Mouse (Mus musculus) left cerebral cortex, postnatal 36 days (tissue): ENCODE results near the gene Dpp8. TPM values are rescaled to one million over a fixed set of nuclear protein-coding genes. Genes with fewer than 3 reads are reported as not detected.
"Not testable (repeated sequence)": the region's sequence is repeated elsewhere in the genome, so short reads cannot be mapped to it uniquely, and the experiment has no call there.

Experiments
- DNase-seq, 2 experiments: peaks; one replicate each; pipeline ENCODE4 v3.0.0; 2021 to 2022; ENCODE audit warnings: low spot score in 2 of 2, mixed read lengths in 1 of 2
- intact Hi-C: fragments of 180-260 bp; cut with DNase I; formaldehyde crosslinking; loops from one replicate; pipeline ENCODE4 v1.15.1; 2025
- total RNA-seq, 2 experiments: library from RNA; stranded (reverse); gene quantifications; 2 replicates each; pipeline ENCODE4 v1.2.3; 2021

The Dpp8 gene
- 100 to 1,000 TPM; 153 to 164 TPM for total RNA-seq

DNA sequence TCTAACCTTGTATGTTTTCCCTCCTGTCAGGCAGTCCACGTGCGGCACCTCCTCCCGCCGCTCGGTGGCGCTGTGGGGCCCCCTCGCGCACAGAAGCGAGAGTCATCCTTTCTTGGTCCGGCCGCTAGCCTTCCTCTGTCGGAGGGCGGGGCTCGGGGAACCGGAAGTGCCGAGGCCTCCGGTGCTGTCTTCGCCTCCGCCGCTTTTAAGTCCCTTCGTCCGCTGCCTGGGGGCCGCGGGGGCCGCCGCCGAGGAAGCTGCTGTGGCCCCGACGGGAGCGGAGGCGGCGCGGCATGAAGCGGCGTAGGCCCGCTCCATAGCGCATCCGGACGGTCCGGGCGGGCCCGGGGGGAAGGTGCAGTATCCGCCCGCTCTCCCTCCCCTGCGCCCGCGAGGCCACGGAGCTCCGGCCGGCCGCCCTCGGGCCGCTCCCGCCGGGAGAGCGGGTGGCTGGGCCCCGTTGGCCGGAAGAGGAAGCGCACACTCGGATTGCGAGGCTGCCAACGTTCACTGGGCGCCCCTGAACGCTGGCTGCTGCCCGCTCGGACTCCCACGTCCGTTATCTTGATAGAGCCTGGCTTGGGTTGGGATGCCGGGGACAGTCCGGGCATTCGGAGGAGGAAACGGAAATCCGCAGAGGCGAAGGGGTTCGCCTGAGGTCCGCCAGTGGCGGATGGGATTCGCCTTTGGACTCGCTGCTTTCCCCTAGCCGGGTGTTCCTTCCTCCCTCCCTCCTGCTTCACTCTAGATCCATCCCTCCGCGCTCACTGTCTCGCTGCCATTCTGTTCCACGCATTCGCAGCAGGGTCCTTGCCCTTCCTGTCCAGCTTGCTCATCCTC is at the start of gene Dpp8:
Dpp8 (plus strand) TSS at position 146 of the 840 bp plus-strand sequence.
- intact Hi-C loops: loop anchor here (10.0 kb wide), 1 partner anchor 262 kb away; the partner anchor contains the start of gene Clpx
- peak; percentile 92 for DNase-seq

DNA sequence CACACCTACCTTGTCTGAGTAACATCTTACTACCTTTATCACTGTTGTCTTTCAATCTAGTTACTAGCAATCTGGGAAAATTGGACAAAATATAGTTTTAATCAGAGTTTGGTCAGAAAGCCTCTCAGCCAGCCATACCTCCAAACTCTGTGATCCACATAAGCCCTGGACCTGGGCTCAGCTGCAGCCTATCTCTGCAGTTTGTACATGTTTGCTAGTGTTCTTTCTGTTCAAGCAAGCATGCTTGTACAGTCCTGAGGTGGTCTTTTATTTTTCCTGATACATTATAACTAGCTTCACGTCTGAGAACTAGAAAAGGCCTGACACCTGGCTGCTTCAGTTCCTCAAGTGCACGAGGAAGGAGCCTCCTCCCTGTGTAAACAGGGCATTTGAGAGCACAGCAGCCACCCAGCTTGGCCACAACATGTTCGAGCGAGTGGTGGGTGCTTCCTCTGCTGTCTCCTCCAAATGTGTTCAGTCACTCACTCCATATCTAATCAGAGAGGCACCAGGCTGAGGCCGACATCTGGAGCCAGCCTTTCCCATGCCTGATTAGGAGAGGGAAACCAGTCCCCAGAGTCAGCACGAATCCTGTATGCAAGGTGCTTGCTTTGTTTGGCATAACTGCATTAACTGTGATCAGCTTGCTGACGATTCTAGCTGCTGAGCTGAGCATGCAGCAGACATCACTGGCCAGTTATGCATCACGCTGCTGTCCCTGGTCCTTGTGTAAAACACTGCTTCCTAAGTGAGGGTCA is 47.0 kb upstream of the Dpp8 start:
- no peak for DNase-seq
- intact Hi-C loops: no loop called here

DNA sequence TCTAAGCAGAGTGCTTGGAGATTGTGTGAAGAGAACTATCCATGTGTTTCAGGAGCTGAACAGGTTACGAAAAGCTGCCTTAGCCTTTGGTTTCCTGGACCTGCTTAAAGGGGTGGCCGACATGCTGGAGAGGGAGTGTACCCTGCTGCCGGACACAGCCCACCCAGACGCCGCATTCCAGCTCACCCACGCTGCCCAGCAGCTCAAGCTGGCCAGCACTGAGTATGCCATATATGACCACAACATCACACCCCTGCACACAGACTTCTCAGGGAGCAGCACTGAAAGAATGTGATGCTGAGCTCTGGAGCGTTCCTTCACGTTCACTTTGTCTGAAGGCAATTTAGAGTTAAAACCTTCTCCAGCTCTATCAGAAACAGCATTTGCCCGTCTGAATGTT is 46.4 kb upstream of the Dpp8 start:
- peak in 1 of 2 experiments; percentile 15 for DNase-seq
- intact Hi-C loops: no loop called here

DNA sequence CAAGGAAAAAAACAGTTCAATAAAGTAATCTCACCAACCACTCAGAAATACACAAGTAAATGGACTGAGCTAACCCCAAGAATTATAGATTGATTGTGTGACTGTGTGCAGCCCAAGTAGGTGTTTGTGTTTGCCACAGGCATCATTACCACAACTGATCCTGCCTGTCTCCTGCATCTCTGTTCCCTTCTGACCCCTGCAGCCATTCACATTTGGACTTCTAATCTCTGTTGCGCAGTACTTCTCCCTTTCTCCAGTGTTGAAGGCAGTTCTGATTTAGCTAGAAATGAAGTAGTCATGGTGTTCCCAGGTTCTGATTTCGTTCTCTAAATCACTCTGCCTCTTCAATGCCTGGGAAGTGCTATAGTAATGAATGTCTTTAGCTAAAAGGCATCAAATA is 44.6 kb upstream of the Dpp8 start:
- intact Hi-C loops: no loop called here
- DNase-seq: no peak

DNA sequence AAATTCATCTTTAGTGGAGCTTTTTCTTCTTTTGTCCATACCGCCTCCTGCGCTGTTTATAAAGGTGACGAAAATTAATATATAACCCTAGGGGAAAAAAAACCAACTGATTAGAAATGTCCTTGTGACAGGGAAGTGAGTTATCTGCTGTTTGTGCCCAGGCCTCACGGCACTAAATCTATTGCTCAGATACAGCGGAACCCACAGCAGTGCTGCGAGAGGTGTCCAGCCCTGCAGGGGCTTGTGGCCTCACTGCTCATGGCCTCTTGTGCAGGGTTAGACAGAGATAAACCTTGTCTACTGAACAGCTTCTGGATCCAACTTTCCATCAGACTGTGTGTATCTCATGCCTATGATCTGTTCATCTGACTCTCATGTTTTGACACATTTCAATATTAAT is 43.8 kb upstream of the Dpp8 start:
- intact Hi-C loops: no loop called here
- DNase-seq: no peak

DNA sequence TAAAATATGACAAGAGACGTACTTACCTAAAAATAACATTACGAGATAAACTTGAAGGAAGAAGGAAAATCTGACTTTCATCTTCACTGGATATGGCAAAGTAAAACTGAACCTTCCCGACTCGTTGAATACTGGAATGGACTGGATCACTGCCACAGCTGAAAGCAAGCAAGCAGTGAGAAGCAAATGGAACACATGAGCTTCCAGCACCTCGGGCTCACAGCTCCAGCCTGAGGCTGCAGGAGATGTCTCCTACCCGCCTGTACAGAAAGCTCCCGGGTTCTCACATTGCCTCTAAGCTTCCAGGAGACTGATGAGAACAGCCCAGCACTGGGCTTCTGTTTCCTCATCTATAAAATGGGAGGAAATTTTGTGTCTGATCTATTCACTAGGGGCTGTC is 41.9 kb upstream of the Dpp8 start:
- DNase-seq: no peak
- intact Hi-C loops: no loop called here

DNA sequence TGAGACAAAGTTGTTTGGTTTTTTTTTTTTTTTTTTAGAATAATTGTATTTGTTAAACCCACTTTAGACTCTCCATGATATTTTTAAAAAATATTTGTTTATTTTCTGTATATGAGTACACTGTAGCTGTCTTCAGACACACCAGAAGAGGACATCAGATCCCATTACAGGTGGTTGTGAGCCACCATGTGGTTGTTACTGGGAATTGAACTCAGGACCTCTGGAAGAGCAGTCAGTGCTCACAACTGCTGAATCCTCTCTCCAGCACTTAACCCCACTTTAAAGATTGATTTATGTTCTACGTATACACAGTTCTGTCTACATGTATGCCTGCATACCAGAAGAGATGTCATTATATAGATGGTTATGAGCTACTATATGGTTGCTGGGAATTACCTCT is 36.8 kb upstream of the Dpp8 start:
- DNase-seq, intact Hi-C loops: not testable (repeated sequence)

DNA sequence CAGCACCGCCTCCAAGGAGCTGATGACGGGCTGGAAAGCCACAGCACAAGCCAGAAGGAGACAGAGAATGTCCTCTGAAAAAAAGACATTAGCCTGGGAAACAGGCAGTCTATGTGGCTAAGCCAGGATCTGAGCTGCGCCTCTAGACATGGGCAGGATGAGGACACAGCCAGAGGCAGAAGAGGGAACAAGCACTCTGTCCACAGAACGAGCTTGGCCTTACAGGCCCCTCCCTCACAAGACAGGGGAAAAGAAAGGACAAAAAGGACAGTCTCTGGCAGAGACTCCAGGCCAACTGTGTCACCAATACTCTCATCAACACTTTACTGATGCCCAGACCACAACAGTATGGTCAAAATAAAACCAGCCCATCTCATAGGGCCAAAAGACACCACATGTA is 30.7 kb upstream of the Dpp8 start:
- intact Hi-C loops: no loop called here
- no peak for DNase-seq

DNA sequence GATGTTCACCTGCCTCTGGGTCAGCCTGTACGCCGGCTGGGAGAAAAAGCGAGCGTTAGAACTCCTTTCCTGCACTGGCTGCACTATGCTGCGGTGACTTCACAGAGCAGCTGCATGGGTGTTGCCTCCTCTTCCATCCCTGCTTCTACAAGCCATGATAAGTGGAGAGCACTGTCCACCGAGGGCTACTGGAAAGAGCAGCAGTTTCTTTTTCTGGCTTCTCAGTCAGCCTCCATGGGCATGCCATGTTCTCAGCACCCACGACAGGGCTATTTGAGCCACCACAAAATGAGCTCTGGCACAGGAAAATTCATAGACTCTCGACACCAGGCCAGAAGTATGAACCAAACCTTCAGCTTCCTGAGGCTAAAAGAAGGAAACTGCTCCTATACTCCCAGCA is 26.5 kb upstream of the Dpp8 start:
- peak in 1 of 2 experiments; percentile 26 for DNase-seq

DNA sequence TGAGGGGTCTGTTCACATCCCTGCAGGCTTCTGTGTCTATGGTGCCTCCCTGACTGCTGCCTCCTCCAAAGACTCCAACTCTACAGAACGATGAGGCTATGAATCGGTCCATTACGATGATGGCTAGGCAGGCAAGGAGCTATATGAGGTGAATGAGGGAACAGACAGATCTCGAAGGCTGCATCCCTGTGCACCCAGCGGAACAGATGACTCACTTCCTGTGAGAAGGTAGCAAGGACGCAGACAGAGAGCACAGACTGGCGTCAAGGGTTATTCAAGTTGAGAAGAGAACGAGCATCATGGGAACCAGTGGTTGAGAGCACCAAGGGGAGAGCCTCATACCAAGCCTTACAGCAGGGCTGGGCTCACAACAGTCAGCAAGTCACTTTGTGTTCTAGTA is 21.6 kb upstream of the Dpp8 start:
- intact Hi-C loops: no loop called here
- no peak for DNase-seq

More for the DNA sequence above, 26.5 kb upstream of the Dpp8 start:
- intact Hi-C loops: no loop called here

DNA sequence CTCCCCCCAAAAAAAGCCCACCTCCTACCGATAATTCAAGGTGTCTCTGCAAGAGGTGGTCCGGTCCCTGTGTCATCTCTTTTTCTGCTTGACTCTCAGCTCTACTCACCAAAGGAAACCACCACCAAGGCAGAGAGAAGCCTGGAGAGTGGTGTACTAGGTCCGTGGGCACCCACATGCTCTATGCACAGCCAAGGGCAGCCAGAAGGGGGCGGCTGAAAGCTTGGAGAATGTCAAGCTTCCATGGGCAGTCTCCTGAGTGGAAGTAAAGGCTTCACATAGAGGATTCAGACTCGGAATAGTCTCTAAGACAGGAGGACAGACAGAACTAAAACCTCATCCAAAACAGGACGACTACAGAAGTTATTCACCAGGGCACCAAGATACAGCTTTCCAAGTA is 20.9 kb upstream of the Dpp8 start:
- intact Hi-C loops: no loop called here
- DNase-seq: no peak

DNA sequence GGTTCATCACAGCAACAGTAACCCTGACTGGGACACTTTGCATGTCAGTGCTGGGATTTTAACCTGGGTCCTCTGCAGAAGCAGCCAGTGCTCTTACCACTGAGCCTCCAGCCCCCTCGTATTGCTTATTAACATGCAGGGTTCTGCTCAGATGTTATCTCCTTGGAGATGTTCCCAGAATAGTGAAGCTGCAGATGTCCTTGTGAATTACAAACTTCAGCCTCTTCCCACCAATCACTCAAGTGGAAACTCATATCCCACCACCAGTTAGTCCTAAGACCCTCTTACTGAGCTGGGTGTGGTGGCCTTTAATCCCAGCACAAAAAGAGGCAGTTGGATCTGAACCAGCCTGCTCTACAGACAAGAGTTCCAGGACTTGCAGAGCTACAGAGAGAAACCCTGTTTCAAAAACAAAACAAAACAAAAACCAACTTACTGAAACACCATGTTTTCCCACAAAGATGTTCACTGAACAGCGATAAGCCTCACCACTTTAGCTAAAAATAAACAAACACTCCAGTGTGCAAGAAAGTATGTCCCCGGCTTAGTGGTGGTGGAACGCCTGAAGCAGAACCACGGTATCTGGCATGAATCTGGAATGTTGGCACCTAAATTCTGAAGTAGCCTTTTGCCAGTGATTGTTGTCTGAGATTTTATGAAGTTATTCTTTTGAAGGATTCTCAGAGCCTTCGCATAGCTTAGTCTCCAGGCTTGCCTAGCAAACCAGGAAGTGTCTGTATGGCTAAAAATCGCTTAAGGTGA is 16.6 kb upstream of the Dpp8 start:
- intact Hi-C loops: no loop called here
- no peak for DNase-seq

DNA sequence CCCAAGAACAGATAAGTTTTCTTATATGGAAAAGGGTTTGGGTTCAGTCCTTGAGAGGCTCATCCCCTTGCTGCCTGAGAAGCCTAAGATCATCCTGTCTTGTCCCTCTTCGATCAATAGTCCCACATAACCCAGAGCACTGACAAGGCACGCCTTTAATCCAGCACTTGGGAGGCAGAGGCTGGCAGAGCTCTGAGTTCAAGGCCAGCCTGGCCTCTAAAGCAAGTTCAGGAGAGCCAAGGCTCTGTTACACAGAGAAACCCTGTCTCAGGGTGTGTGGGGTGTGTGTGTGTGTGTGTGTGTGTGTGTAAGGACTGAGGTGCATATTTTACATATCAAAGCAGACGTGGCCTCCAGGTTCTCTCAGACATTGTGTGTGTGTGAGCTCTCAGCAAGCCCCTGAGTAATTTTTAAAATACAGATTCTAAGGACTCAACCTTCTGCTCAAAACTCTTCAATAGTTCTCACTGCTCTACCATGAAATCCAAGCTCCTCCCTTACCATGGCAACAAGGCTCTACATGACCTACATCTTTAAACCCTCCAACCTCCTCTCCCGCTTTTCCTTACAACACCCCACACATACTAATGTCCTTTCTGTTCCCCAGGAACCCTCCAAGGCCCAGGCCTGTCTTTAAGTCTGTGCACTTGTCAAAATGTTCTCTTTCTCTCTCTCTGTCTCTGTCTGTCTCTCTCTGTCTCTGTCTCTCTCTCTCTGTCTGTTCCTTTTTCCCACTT is 15.8 kb upstream of the Dpp8 start:
- no peak for DNase-seq

DNA sequence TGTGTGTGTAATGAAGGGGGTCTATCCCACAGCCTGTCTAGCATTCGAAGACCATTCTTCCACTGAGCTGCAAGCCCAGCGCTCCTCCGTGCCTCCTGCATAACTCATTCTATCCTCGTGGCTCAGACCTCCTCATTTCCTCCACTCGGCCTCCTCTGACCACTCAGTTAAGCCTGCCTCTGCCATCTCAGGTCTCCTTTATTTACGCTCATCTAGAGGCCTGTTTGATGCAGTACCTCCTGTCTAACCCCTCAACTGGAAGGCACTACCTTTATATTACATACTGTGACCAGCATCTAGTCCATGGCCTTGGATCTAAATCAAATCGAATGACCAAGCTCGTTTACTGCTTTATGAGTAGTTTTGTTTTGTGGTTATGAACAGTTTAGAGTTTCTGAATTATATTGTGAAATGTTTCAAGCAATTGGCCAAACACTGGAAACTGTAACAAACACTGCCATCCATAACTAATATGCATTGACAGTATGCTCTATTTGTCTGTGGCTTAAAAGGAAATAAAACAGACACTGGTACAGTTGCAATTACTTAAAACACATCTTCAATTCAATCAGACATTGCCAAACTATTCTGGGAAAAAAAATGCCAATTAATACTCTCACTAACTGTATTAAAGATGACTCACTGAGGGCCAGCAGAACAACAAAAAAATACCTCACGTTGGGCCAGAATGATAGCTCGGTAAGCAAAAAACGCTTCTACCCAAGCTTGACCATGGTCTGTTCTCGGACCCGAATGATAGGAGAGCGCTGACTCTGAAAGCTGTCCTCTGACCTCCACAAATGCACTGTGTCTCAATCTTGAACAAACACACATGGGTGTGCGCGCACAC is 15.0 kb upstream of the Dpp8 start:
- intact Hi-C loops: no loop called here
- no peak for DNase-seq

More for the DNA sequence above, 15.8 kb upstream of the Dpp8 start:
- intact Hi-C loops: no loop called here

DNA sequence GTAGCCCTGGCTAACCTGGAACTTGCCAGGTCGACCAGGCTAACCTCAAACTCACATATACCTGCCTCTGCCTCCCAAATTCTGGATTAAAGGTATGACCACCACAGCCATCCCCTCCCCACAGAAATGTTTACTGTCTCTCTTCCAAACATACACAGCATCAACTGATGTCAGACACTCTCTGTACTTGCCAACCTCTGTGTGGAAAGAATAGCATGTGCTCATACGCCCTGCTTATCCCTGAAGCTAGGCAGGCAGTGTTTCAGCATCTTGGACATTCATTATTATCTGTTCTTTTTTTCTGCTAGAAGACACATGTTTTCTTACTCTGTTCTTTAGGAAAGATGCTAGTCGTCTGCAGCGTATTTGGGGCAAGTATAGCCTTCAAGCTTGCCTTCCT is 14.3 kb upstream of the Dpp8 start:
- DNase-seq: no peak
- intact Hi-C loops: no loop called here

DNA sequence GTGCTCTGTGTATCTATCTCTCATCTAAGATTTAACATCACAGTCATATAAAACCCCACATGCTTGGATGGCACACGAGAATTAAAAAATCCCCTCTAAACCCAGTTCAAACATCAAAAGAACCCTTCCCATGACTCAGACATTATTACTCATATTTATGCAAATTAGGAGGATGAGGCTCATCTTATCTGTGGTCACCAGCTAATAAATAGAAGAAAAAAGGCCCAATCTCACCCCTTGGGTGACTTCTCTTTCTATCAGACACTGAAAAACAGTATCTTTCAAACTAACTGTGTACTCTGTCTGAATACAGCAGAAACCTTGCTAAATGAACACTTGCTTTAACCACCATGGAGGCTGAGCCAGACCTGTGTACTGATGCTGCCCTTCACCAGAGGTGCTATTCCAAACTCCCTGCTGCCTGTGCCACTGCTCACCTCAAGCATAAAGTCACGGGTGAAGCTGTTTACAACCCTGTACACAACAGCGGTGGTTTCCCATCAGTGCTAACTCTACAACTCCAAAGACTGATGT is 13.6 kb upstream of the Dpp8 start:
- intact Hi-C loops: no loop called here
- DNase-seq: no peak

DNA sequence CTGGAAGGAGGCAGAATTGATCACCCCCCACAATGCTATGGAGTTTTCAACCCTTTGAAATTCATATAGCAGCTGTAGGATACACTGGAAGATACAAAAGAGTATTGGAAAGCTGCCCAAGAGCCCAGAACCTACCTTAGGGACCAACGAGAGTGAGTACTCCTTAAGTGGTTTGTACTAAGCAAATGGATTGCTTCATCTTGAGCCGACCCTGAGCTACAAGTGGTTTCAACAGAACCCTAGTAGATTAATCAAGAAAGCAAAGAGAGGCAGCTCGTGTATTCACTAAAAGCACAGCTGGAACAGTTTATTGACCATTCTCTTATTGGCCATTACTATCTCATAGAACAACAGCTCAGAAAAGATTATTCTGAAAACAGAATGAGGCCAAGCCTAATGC is 13.1 kb upstream of the Dpp8 start:
- no peak for DNase-seq
- intact Hi-C loops: no loop called here

DNA sequence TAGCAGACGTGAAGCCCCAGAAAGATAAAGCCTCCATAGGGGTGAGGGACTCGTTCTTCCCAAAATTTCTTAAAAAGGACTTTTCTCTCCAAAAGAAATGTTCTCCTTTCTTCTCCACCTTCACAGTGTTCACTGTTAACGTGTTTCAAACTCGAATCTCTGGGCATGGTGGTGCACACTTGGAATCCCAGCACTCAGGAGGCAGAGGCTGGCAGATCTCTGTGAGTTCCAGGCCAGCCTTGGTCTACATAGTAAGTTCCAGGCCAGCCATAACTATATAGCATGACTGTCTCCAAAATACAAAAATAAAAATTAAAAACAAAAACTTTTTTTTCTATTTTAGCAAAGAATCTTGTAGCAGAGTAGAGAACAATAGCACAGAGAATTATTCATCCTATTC is 12.1 kb upstream of the Dpp8 start:
- intact Hi-C loops: no loop called here
- no peak for DNase-seq
